Mouse (Mus musculus): ENCODE measurements around the gene 1700021F07Rik. TPM values are rescaled to one million over a fixed set of nuclear protein-coding genes. Genes with fewer than 3 reads are reported as not detected.

The 1700021F07Rik gene
- polyA plus RNA-seq, 1 experiment from 2014 or later: not detected

DNA sequence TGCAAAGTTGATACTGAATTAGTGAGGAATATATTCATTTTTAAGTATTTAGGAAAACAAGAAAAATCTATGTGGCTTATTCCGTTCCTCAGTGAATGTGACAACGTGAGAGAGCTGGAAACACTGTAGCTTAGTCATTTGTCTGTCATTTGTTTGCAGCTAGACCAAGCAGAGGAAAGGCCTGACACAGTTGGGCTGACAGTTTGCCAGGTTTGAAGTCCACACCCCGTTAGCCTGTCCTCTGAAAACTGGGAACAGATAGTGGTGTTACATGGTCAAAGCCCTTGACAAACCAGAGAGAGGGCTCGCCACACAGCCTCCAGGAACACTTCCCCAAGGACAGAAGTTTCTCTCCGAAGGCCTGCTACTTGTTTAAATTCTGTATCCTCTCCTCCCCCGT lies 28.3 kb downstream of the 1700021F07Rik start:
- no peak overlapping the region for H3K9ac ChIP-seq (ENCODE audit: low read length)
- no peak for TF ChIP-seq CTCF (IDR thresholded peaks at IDR 0.05; ENCODE audit: low read depth)
- TF ChIP-seq EP300 (optimal IDR thresholded peaks at IDR 0.05): no peak
- no peak overlapping the region for H3K4me2 ChIP-seq (replicated peaks; ENCODE audit: low read depth)
- H3K4me3 ChIP-seq (ENCODE audit: low read depth, low read length): no peak overlapping the region
- H3K4me1 ChIP-seq (replicated peaks; ENCODE audit: control insufficient read depth, insufficient read depth): no peaks in the 10 kb centered on the region
- ATAC-seq (ENCODE audit: low FRiP score, low TSS enrichment): no peak
- no peaks in the 10 kb centered on the region for H3K9me3 ChIP-seq (ENCODE audit: control insufficient read depth, low read length)
- H3K36me3 ChIP-seq (ENCODE audit: control insufficient read depth, insufficient read depth, low read length): no peaks in the 10 kb centered on the region
- whole genome bisulfite sequencing: 59% methylated on average over 6 of the region's 6 CpGs
- H3K27me3 ChIP-seq (ENCODE audit: control insufficient read depth, insufficient read depth, low read length): no peaks in the 10 kb centered on the region
- DNase-seq (ENCODE audit: low spot score): no peak
- H3K27ac ChIP-seq (replicated peaks): no peak overlapping the region

DNA sequence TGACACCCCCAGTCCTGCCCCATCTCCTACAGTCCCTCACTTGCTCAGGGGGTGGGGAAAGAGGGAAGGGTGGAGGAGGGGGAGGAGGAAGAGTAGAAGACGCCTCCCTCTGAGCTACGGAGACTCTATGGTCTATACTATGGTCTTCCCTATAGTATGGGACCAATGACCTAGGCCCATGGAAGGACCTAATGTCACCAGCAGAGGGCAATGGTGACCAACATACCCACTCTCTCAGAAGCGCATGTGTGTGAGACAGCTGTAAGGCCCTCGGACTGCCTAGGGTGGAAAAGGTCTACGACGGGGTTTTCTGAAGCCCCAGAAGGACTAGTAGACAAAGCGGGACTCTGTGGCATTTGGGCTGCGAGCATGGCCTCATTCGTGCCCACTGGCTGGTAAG lies 31.5 kb downstream of the 1700021F07Rik start:
- Histone ChIP-seq H3K4me3 (ENCODE audit: low read depth, low read length) (no peak overlapping the region), H3K4me1 (replicated peaks; ENCODE audit: control insufficient read depth, insufficient read depth) (no peaks in the 10 kb centered on the region), H3K9me3 (ENCODE audit: control insufficient read depth, low read length) (no peaks in the 10 kb centered on the region), H3K4me2 (replicated peaks; ENCODE audit: low read depth) (no peak overlapping the region), H3K27ac (replicated peaks) (no peak overlapping the region), H3K36me3 (ENCODE audit: control insufficient read depth, insufficient read depth, low read length) (no peaks in the 10 kb centered on the region), H3K27me3 (ENCODE audit: control insufficient read depth, insufficient read depth, low read length) (no peaks in the 10 kb centered on the region), H3K9ac (ENCODE audit: low read length) (no peak overlapping the region)
- peak; percentile 74 for TF ChIP-seq CTCF (IDR thresholded peaks at IDR 0.05; ENCODE audit: low read depth)
- no peak for TF ChIP-seq EP300 (optimal IDR thresholded peaks at IDR 0.05)
- ATAC-seq (ENCODE audit: low FRiP score, low TSS enrichment) (peak; percentile 52), DNase-seq (ENCODE audit: low spot score) (peak; percentile 25)
- WGBS: 42% methylated on average over 9 of the region's 9 CpGs

DNA sequence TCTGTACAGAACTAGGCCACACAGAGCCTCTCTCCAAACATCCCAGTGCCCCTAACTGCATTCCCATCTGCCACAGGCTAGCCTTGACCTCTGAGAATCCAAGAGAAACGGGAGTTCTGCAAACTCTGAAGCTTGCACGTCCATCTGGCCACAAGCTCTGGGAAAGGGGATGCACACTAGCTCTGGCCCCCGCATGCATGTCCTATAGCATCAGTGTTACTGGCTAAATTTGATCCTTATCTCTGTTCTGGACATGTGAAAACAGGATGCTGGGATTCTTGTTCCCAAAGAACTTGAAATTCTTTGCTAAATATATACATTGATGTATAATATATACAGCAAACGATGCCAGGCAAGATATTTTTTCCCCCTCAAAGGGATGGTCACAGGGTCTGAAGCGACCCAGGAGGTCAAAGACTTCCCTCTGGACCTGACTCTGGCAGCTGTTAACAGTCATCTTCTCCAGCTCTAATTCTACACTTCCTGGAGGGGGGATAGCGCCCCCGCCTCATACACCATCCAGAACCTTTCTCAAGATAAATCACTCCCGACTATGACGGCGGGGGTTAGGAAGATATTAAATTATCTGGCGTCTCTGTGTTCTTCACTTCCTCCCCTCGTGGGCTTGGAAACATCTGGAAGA lies 36.5 kb downstream of the 1700021F07Rik start:
- Histone ChIP-seq H3K9me3 (ENCODE audit: control insufficient read depth, low read length) (no peaks in the 10 kb centered on the region), H3K27ac (replicated peaks) (0 out of 2 replicates have a peak overlapping the region, but pooled peaks have one; percentile 24), H3K9ac (ENCODE audit: low read length) (no peak overlapping the region), H3K4me2 (replicated peaks; ENCODE audit: low read depth) (no peak overlapping the region), H3K4me3 (ENCODE audit: low read depth, low read length) (no peak overlapping the region), H3K4me1 (replicated peaks; ENCODE audit: control insufficient read depth, insufficient read depth) (no peaks in the 10 kb centered on the region), H3K27me3 (ENCODE audit: control insufficient read depth, insufficient read depth, low read length) (no peaks in the 10 kb centered on the region), H3K36me3 (ENCODE audit: control insufficient read depth, insufficient read depth, low read length) (no peaks in the 10 kb centered on the region)
- DNase-seq (ENCODE audit: low spot score) (no peak), ATAC-seq (ENCODE audit: low FRiP score, low TSS enrichment) (peak; percentile 45; the same call in 1 of the 2 replicates)
- TF ChIP-seq CTCF (IDR thresholded peaks at IDR 0.05; ENCODE audit: low read depth) (no peak), EP300 (optimal IDR thresholded peaks at IDR 0.05) (no peak)
- WGBS: 39% methylated on average over 12 of the region's 12 CpGs

DNA sequence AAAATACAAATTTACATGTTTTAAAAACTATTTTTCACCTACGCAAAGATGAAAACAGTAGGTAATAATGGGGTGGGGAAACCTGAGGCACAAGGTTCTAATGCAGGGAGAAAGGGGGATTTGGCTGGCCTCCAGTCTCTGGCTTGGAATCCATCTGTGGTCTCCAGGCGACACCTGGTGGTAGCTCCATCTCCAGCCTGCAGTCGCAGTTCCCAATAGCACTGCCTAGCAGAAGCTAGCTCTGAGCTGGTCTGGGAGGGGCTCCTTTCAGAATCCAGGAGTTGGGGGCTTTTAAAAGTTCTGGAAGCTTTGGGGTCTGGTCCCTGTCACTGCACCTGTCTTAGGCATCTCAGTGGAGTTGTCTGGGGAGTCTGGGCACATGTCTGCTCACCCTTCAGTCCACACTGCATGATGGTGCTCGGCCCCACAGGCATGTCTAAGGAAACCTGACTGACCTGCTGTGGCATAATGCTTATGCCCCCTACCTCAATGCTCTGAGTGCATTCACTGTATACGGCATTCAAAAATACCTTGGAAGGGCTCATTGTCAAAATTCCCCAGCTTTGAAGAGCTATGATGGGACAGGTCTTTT lies 39.6 kb downstream of the 1700021F07Rik start:
- ATAC-seq (ENCODE audit: low FRiP score, low TSS enrichment) (0 out of 2 replicates have a peak, but pooled peaks have one; percentile 16), DNase-seq (ENCODE audit: low spot score) (peak; percentile 67)
- H3K27me3 ChIP-seq (ENCODE audit: control insufficient read depth, insufficient read depth, low read length): no peaks in the 10 kb centered on the region
- H3K36me3 ChIP-seq (ENCODE audit: control insufficient read depth, insufficient read depth, low read length): no peaks in the 10 kb centered on the region
- H3K4me2 ChIP-seq (replicated peaks; ENCODE audit: low read depth): no peak overlapping the region
- H3K9me3 ChIP-seq (ENCODE audit: control insufficient read depth, low read length): no peaks in the 10 kb centered on the region
- H3K4me3 ChIP-seq (ENCODE audit: low read depth, low read length): no peak overlapping the region
- TF ChIP-seq EP300 (optimal IDR thresholded peaks at IDR 0.05) (no peak), CTCF (IDR thresholded peaks at IDR 0.05; ENCODE audit: low read depth) (peak; percentile 91)
- no peak overlapping the region for H3K27ac ChIP-seq (replicated peaks)
- H3K4me1 ChIP-seq (replicated peaks; ENCODE audit: control insufficient read depth, insufficient read depth): no peaks in the 10 kb centered on the region
- no peak overlapping the region for H3K9ac ChIP-seq (ENCODE audit: low read length)
- WGBS: 37% methylated on average over 5 of the region's 5 CpGs

DNA sequence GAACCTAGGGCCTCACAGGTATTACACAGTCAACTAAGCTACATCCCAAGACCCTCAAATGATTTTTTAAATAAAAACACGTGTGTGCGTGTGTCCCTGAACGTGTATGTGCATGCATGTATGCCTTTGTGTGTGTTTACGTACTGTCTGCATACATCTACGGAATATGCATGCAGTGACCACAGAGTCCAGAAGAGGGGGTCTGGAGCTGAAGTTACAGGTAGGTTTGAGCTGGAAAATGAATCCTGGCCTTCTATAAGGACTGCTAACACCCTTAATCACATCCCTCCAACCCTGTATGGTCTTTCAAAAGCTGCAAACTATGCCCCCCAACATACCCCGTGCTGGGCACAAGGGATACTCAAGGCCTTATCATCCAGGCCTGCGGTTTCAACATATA lies 41.0 kb downstream of the 1700021F07Rik start:
- no peak for TF ChIP-seq EP300 (optimal IDR thresholded peaks at IDR 0.05)
- TF ChIP-seq CTCF (IDR thresholded peaks at IDR 0.05; ENCODE audit: low read depth): peak; percentile 73
- Histone ChIP-seq H3K4me2 (replicated peaks; ENCODE audit: low read depth) (no peak overlapping the region), H3K27me3 (ENCODE audit: control insufficient read depth, insufficient read depth, low read length) (no peaks in the 10 kb centered on the region), H3K4me1 (replicated peaks; ENCODE audit: control insufficient read depth, insufficient read depth) (no peaks in the 10 kb centered on the region), H3K27ac (replicated peaks) (no peak overlapping the region), H3K36me3 (ENCODE audit: control insufficient read depth, insufficient read depth, low read length) (no peaks in the 10 kb centered on the region), H3K4me3 (ENCODE audit: low read depth, low read length) (no peak overlapping the region), H3K9ac (ENCODE audit: low read length) (no peak overlapping the region), H3K9me3 (ENCODE audit: control insufficient read depth, low read length) (no peaks in the 10 kb centered on the region)
- WGBS: 53% methylated on average over 7 of the region's 7 CpGs
- DNase-seq (ENCODE audit: low spot score) (peak; percentile 37), ATAC-seq (ENCODE audit: low FRiP score, low TSS enrichment) (no peak)

DNA sequence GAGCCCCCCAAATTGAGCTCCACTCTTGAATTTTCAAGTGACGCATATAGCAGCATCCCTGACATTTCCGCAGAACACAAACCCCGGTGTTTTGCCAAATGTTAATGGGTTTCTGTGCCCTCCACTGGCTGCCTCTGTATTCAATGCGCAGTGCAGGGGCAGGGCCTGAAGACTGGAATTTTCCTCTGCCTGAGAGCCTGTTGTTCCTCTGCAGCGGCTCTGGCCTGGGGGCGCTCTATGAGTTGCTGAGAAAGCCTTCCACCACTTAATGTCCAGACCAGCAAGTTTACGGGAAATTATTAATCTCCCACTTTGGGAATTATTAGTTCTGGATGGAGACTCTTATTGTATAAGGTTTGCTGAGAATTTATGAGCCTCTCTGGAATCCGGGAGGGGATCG lies 41.8 kb downstream of the 1700021F07Rik start:
- H3K27me3 ChIP-seq (ENCODE audit: control insufficient read depth, insufficient read depth, low read length): no peaks in the 10 kb centered on the region
- no peak for ATAC-seq (ENCODE audit: low FRiP score, low TSS enrichment)
- no peak overlapping the region for H3K27ac ChIP-seq (replicated peaks)
- no peak overlapping the region for H3K4me2 ChIP-seq (replicated peaks; ENCODE audit: low read depth)
- H3K9ac ChIP-seq (ENCODE audit: low read length): no peak overlapping the region
- DNase-seq (ENCODE audit: low spot score): peak; percentile 24
- TF ChIP-seq CTCF (IDR thresholded peaks at IDR 0.05; ENCODE audit: low read depth) (peak; percentile 63), EP300 (optimal IDR thresholded peaks at IDR 0.05) (no peak)
- H3K36me3 ChIP-seq (ENCODE audit: control insufficient read depth, insufficient read depth, low read length): no peaks in the 10 kb centered on the region
- WGBS: 34% methylated on average over 9 of the region's 9 CpGs
- H3K9me3 ChIP-seq (ENCODE audit: control insufficient read depth, low read length): no peaks in the 10 kb centered on the region
- H3K4me3 ChIP-seq (ENCODE audit: low read depth, low read length): no peak overlapping the region
- no peaks in the 10 kb centered on the region for H3K4me1 ChIP-seq (replicated peaks; ENCODE audit: control insufficient read depth, insufficient read depth)

Other genes starting within 250 kb of the 1700021F07Rik start
- 6.1 and 7.0 TPM in 2 replicates for gene Pmepa1, start 246.1 kb upstream of the 1700021F07Rik start, polyA plus RNA-seq (2015; fragmentation: Nextera tagmentation; extraction: Ambion mirVana)
- not detected in 2 replicates for gene Ankrd60, start 55.8 kb downstream of the 1700021F07Rik start, polyA plus RNA-seq (2015; fragmentation: Nextera tagmentation; extraction: Ambion mirVana)
- 27.1 and 29.7 TPM in 2 replicates for gene Rab22a, start 137.2 kb downstream of the 1700021F07Rik start, polyA plus RNA-seq (2015; fragmentation: Nextera tagmentation; extraction: Ambion mirVana)
- not detected in 2 replicates for gene 1700010B08Rik, start 196.8 kb downstream of the 1700021F07Rik start, polyA plus RNA-seq (2015; fragmentation: Nextera tagmentation; extraction: Ambion mirVana)
- gene Vapb, start 214.9 kb downstream of the 1700021F07Rik start, polyA plus RNA-seq (2015; fragmentation: Nextera tagmentation; extraction: Ambion mirVana): 11.1 and 13.1 TPM in 2 replicates